Mouse (Mus musculus) embryonic facial prominence, embryonic 14.5 days (tissue): ENCODE measurements at regions not wholly inside any gene's neighbourhood (a gene's known extent, or its start where the extent isn't known, plus 50 kb on each side); places are given as distances from the start of the nearest gene placed in this dataset.
A peak's percentile ranks its signal among the peaks of the same experiment; 100 is the strongest.

Source experiments
- ATAC-seq: fragments of 200-750 bp; cut with Nextera tagmentation; 2 replicates; pipeline ENCODE4 v1.8.0; 2017; ENCODE audit warnings: low read depth, moderate number of reproducible peaks, moderate TSS enrichment
- DNase-seq: peaks from one replicate; pipeline ENCODE4 v3.0.0-alpha.2; 2015; ENCODE audit warnings: low spot score
- H3K27ac ChIP-seq: fragments of 300-500 bp; sonication (generic); replicated peaks from 2 replicates; pipeline ENCODE4 v1.5.1; 2014; ENCODE audit warnings: low read depth, mild to moderate bottlenecking, low read length, moderate library complexity
- H3K27me3 ChIP-seq: fragments of 300-500 bp; sonication (generic); replicated peaks from 2 replicates; pipeline ENCODE4 v1.6.1; 2014; ENCODE audit warnings: low read length; ENCODE audit not compliant: control insufficient read depth, insufficient read depth
- H3K36me3 ChIP-seq: fragments of 300-500 bp; sonication (generic); 2 replicates; pipeline ENCODE4 v1.6.1; 2014; ENCODE audit warnings: low read length, mixed read lengths; ENCODE audit not compliant: control insufficient read depth, insufficient read depth
- H3K4me1 ChIP-seq: fragments of 300-500 bp; sonication (generic); 2 replicates; pipeline ENCODE4 v1.6.1; 2014; ENCODE audit warnings: antibody characterized with exemption, low read length; ENCODE audit not compliant: control insufficient read depth, insufficient read depth
- H3K4me2 ChIP-seq: fragments of 300-500 bp; sonication (generic); 2 replicates; pipeline ENCODE4 v1.6.1; 2014; ENCODE audit warnings: low read depth, mild to moderate bottlenecking, low read length, moderate library complexity, mixed read lengths
- H3K4me3 ChIP-seq: fragments of 300-500 bp; sonication (generic); 2 replicates; pipeline ENCODE4 v1.5.1; 2014; ENCODE audit warnings: low read depth, mild to moderate bottlenecking, low read length
- H3K9ac ChIP-seq: fragments of 300-500 bp; sonication (generic); 2 replicates; pipeline ENCODE4 v1.6.1; 2014; ENCODE audit warnings: low read depth, mild to moderate bottlenecking, low read length, moderate library complexity, mixed read lengths
- H3K9me3 ChIP-seq: fragments of 300-500 bp; sonication (generic); 2 replicates; pipeline ENCODE4 v1.6.1; 2016; ENCODE audit warnings: low read length; ENCODE audit not compliant: control insufficient read depth
- WGBS: fragments of 180-500 bp; shearing (Covaris S2); extraction: QIAGEN DNeasy Blood & Tissue Kit; methylation state at CpG from one replicate; pipeline ENCODE4 v1.1.7; 2014; 5-methylcytosine and 5-hydroxymethylcytosine counted together

- H3K4me3 ChIP-seq: no peak overlapping the region
- ATAC-seq (no peak), DNase-seq (no peak)
- H3K9ac ChIP-seq: no peak overlapping the region
- no peaks in the 10 kb centered on the region for H3K27me3 ChIP-seq
- H3K9me3 ChIP-seq: no peaks in the 10 kb centered on the region
- no peak overlapping the region for H3K4me2 ChIP-seq
- H3K4me1 ChIP-seq: no peaks in the 10 kb centered on the region
- H3K36me3 ChIP-seq: no peaks in the 10 kb centered on the region
- 64% methylated on average over 8 of the region's 8 CpGs for WGBS
- no peak overlapping the region for H3K27ac ChIP-seq
These were observed 98.3 kb downstream of the Sall1 start for GRCm38 (mm10) chr8:88945656-88946055.

GRCm38 (mm10) chr8:88944038-88944437 lies 99.9 kb downstream of the Sall1 start:
- ATAC-seq (no peak), DNase-seq (no peak)
- Histone ChIP-seq H3K4me2 (no peak overlapping the region), H3K27ac (no peak overlapping the region), H3K4me3 (no peak overlapping the region), H3K9me3 (no peaks in the 10 kb centered on the region), H3K4me1 (no peaks in the 10 kb centered on the region), H3K27me3 (no peaks in the 10 kb centered on the region), H3K36me3 (no peaks in the 10 kb centered on the region), H3K9ac (no peak overlapping the region)
- 61% methylated on average over 4 of the region's 4 CpGs for WGBS

- H3K4me1 ChIP-seq: no peaks in the 10 kb centered on the region
- no peak overlapping the region for H3K9ac ChIP-seq
- H3K4me3 ChIP-seq: no peak overlapping the region
- WGBS: 69% methylated on average over 16 of the region's 16 CpGs
- H3K9me3 ChIP-seq: no peaks in the 10 kb centered on the region
- no peaks in the 10 kb centered on the region for H3K36me3 ChIP-seq
- ATAC-seq: no peak
- H3K4me2 ChIP-seq: no peak overlapping the region
- H3K27me3 ChIP-seq: no peaks in the 10 kb centered on the region
- no peak for DNase-seq
- no peak overlapping the region for H3K27ac ChIP-seq
These were observed 104.8 kb downstream of the Sall1 start for GRCm38 (mm10) chr8:88939071-88939746.

GRCm38 (mm10) chr8:88934708-88935107 lies 109.3 kb downstream of the Sall1 start:
- Histone ChIP-seq H3K4me3 (no peak overlapping the region), H3K9me3 (no peaks in the 10 kb centered on the region), H3K9ac (no peak overlapping the region), H3K27ac (no peak overlapping the region), H3K4me2 (no peak overlapping the region), H3K4me1 (no peaks in the 10 kb centered on the region), H3K36me3 (no peaks in the 10 kb centered on the region), H3K27me3 (no peaks in the 10 kb centered on the region)
- DNase-seq: no peak
- 87% methylated on average over 5 of the region's 5 CpGs for WGBS
- no peak for ATAC-seq

- Histone ChIP-seq H3K4me3 (no peak overlapping the region), H3K9ac (no peak overlapping the region), H3K9me3 (no peaks in the 10 kb centered on the region), H3K36me3 (no peaks in the 10 kb centered on the region), H3K27ac (no peak overlapping the region), H3K4me1 (peaks cover 4% of the 10 kb centered on the region; the same call in 1 of the 2 replicates), H3K4me2 (no peak overlapping the region), H3K27me3 (no peaks in the 10 kb centered on the region)
- 67% methylated on average over 5 of the region's 5 CpGs for WGBS
- ATAC-seq (no peak), DNase-seq (no peak)
These were observed 112.9 kb downstream of the Sall1 start for GRCm38 (mm10) chr8:88931050-88931449.

- Histone ChIP-seq H3K9me3 (no peaks in the 10 kb centered on the region), H3K4me1 (peaks cover 4% of the 10 kb centered on the region; the same call in 1 of the 2 replicates), H3K4me3 (no peak overlapping the region), H3K27ac (no peak overlapping the region), H3K36me3 (no peaks in the 10 kb centered on the region), H3K9ac (no peak overlapping the region), H3K4me2 (no peak overlapping the region), H3K27me3 (no peaks in the 10 kb centered on the region)
- ATAC-seq (no peak), DNase-seq (no peak)
- WGBS: 50% methylated on average over 2 of the region's 2 CpGs
These were observed 113.6 kb downstream of the Sall1 start for GRCm38 (mm10) chr8:88930370-88930769.

GRCm38 (mm10) chr8:88928675-88929377 lies 115.1 kb downstream of the Sall1 start:
- Histone ChIP-seq H3K4me2 (no peak overlapping the region), H3K27ac (no peak overlapping the region), H3K27me3 (no peaks in the 10 kb centered on the region), H3K9ac (no peak overlapping the region), H3K4me3 (no peak overlapping the region), H3K36me3 (no peaks in the 10 kb centered on the region), H3K9me3 (no peaks in the 10 kb centered on the region), H3K4me1 (peaks cover 4% of the 10 kb centered on the region; the same call in 1 of the 2 replicates)
- 22% methylated on average over 7 of the region's 7 CpGs for WGBS
- ATAC-seq: no peak
- DNase-seq: peak; percentile 42

GRCm38 (mm10) chr8:88922840-88923239 lies 121.1 kb downstream of the Sall1 start:
- Histone ChIP-seq H3K36me3 (no peaks in the 10 kb centered on the region), H3K4me3 (no peak overlapping the region), H3K9me3 (no peaks in the 10 kb centered on the region), H3K27ac (no peak overlapping the region), H3K27me3 (no peaks in the 10 kb centered on the region), H3K4me1 (no peaks in the 10 kb centered on the region), H3K4me2 (no peak overlapping the region), H3K9ac (no peak overlapping the region)
- ATAC-seq (no peak), DNase-seq (no peak)
- WGBS: 73% methylated on average over 7 of the region's 7 CpGs

GRCm38 (mm10) chr8:88921967-88922366 lies 122.0 kb downstream of the Sall1 start:
- no peaks in the 10 kb centered on the region for H3K36me3 ChIP-seq
- H3K4me1 ChIP-seq: 0 out of 2 replicates have a peak, but pooled peaks cover 5% of the 10 kb centered on the region
- H3K4me2 ChIP-seq: no peak overlapping the region
- ATAC-seq (no peak), DNase-seq (no peak)
- H3K9me3 ChIP-seq: no peaks in the 10 kb centered on the region
- H3K27me3 ChIP-seq: no peaks in the 10 kb centered on the region
- no peak overlapping the region for H3K4me3 ChIP-seq
- H3K27ac ChIP-seq: no peak overlapping the region
- 78% methylated on average over 4 of the region's 4 CpGs for WGBS
- H3K9ac ChIP-seq: no peak overlapping the region
